Mouse (Mus musculus): ENCODE measurements around the gene Hoxa5.

GRCm38 (mm10) chr6:52182793-52183192, 21.6 kb downstream of the Hoxa5 start:
- TF ChIP-seq EP300 (IDR thresholded peaks at IDR 0.05; ENCODE audit: insufficient read depth, low read depth, low read length) (no peak), CTCF (IDR thresholded peaks at IDR 0.05) (no peak)
